Mouse (Mus musculus): Measurements from ENCODE around the gene Cabp7. TPM values are rescaled to one million over a fixed set of nuclear protein-coding genes. Genes with fewer than 3 reads are reported as not detected.
A peak's percentile ranks its signal among the peaks of the same experiment; 100 is the strongest.
"Not testable (repeated sequence)": the region's sequence is repeated elsewhere in the genome, so short reads cannot be mapped to it uniquely, and the experiment has no call there.

Cabp7 gene
- polyA plus RNA-seq, 1 experiment from 2014 or later, result 0.15 TPM

DNA sequence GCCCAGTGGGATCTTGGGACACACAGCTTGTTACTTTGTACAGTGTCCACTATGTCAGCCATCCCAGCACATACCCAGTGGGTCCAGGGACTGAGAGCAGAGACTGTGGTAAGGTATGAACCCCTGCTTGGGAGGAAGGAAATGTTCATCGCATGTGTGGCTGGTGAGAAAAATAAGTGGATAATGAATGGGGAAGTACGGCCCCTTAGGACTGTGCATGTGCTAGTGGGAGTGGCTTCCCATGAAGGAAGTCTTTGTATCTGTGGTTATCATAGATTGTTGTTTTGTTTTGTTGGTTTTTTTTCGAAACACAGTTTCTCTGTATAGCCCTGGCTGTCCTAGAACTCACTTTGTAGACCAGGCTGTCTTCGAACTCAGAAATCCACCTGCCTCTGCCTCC lies 31.9 kb downstream of the Cabp7 start:
- ATAC-seq (ENCODE audit: low read depth) (no peak), DNase-seq (ENCODE audit: low spot score) (no peak)
- no peaks in the 10 kb centered on the region; the same call in 1 of the 2 replicates for H3K4me1 ChIP-seq (ENCODE audit: control insufficient read depth, insufficient read depth, low read length)
- no peak overlapping the region for H3K9ac ChIP-seq (ENCODE audit: low read depth, low read length)
- H3K9me3 ChIP-seq (ENCODE audit: control insufficient read depth, low read length), result no peaks in the 10 kb centered on the region
- H3K36me3 ChIP-seq (ENCODE audit: control insufficient read depth, insufficient read depth, low read length), result no peaks in the 10 kb centered on the region
- H3K4me2 ChIP-seq (ENCODE audit: low read depth, low read length), result no peak overlapping the region
- no peak overlapping the region for H3K4me3 ChIP-seq (ENCODE audit: low read depth, low read length)
- WGBS, result 79% methylated on average over 4 of the region's 4 CpGs
- H3K27me3 ChIP-seq (replicated peaks; ENCODE audit: control insufficient read depth, insufficient read depth, low read length), result no peaks in the 10 kb centered on the region
- no peak overlapping the region for H3K27ac ChIP-seq (replicated peaks; ENCODE audit: low read depth, low read length)

DNA sequence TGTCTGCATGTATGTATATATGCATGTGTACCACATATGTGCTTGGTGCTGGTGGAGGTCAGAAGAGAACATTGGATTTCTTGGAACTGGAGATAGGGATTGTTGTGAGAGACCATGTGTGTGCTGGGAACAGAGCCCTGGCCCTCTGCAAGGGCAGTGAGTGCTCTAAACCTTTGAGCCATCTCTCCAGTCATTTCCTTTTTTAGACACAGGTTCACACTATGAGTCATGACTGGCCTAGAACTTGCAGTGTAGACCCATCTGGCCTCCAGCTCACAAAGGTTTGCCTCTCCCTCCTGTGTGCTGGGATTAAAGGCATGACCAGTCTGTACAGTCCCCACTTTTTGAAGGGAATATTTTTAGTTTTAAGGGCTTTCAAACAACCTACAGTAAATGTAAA lies 33.8 kb downstream of the Cabp7 start:
- DNase-seq (ENCODE audit: low spot score), result no peak
- Histone ChIP-seq H3K4me2 (ENCODE audit: low read depth, low read length) (no peak overlapping the region), H3K4me1 (ENCODE audit: control insufficient read depth, insufficient read depth, low read length) (no peaks in the 10 kb centered on the region), H3K9ac (ENCODE audit: low read depth, low read length) (no peak overlapping the region), H3K27me3 (replicated peaks; ENCODE audit: control insufficient read depth, insufficient read depth, low read length) (no peaks in the 10 kb centered on the region), H3K4me3 (ENCODE audit: low read depth, low read length) (no peak overlapping the region), H3K27ac (replicated peaks; ENCODE audit: low read depth, low read length) (no peak overlapping the region), H3K36me3 (ENCODE audit: control insufficient read depth, insufficient read depth, low read length) (no peaks in the 10 kb centered on the region), H3K9me3 (ENCODE audit: control insufficient read depth, low read length) (no peaks in the 10 kb centered on the region)
- ATAC-seq (ENCODE audit: low read depth), result no peak

DNA sequence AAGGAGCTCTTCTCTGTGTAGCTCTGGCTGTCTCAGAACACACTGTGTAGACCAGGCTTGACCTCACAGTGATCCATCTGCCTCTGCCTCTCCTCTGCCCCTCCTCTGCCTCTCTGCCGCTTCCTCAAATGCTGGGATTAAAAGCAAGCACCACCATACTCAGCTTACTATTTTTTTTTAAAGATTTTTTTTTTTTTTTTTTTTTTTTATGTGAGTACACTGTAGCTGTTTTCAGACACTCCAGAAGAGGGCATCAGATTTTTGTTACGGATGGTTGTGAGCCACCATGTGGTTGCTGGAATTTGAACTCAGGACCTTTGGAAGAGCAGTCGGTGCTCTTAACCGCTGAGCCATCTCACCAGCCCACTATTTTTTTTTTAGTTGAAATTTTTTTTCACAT lies 36.4 kb downstream of the Cabp7 start:
- not testable (repeated sequence) for DNase-seq (ENCODE audit: low spot score); H3K36me3 ChIP-seq (ENCODE audit: control insufficient read depth, insufficient read depth, low read length); H3K9me3 ChIP-seq (ENCODE audit: control insufficient read depth, low read length); ATAC-seq (ENCODE audit: low read depth); H3K9ac ChIP-seq (ENCODE audit: low read depth, low read length); H3K4me2 ChIP-seq (ENCODE audit: low read depth, low read length); H3K27ac ChIP-seq (replicated peaks; ENCODE audit: low read depth, low read length); H3K4me1 ChIP-seq (ENCODE audit: control insufficient read depth, insufficient read depth, low read length); H3K4me3 ChIP-seq (ENCODE audit: low read depth, low read length); H3K27me3 ChIP-seq (replicated peaks; ENCODE audit: control insufficient read depth, insufficient read depth, low read length)
- 81% methylated on average over 4 of the region's 4 CpGs for WGBS

DNA sequence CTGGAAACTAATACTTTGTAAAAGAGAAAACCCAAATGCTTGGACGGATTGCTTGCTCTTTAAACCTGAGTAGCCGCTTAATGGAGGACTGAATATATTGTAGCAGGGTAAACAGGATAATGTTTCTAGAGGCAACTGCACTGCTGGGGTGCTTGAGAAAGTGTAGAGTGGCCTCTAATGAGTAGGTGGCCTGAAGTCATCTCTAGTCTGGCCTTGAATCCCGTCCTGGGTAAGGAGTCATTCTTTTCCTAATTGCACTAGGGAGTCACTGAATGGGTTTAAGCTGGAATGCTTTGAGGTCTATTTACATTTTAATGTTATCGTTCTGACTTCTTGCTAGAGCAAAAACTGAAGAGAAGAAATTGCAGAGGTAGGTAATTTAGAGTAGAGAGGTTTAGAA lies 41.4 kb downstream of the Cabp7 start:
- Histone ChIP-seq H3K4me2 (ENCODE audit: low read depth, low read length) (peak overlapping the region; percentile 82), H3K4me3 (ENCODE audit: low read depth, low read length) (peak overlapping the region; percentile 56), H3K9ac (ENCODE audit: low read depth, low read length) (peak overlapping the region; percentile 71), H3K9me3 (ENCODE audit: control insufficient read depth, low read length) (no peaks in the 10 kb centered on the region), H3K27me3 (replicated peaks; ENCODE audit: control insufficient read depth, insufficient read depth, low read length) (no peaks in the 10 kb centered on the region), H3K36me3 (ENCODE audit: control insufficient read depth, insufficient read depth, low read length) (peaks cover 13% of the 10 kb centered on the region), H3K27ac (replicated peaks; ENCODE audit: low read depth, low read length) (no peak overlapping the region), H3K4me1 (ENCODE audit: control insufficient read depth, insufficient read depth, low read length) (peaks cover 7% of the 10 kb centered on the region; the same call in 1 of the 2 replicates)
- ATAC-seq (ENCODE audit: low read depth) (no peak), DNase-seq (ENCODE audit: low spot score) (no peak)
- 6% methylated on average over 4 of the region's 4 CpGs for WGBS

DNA sequence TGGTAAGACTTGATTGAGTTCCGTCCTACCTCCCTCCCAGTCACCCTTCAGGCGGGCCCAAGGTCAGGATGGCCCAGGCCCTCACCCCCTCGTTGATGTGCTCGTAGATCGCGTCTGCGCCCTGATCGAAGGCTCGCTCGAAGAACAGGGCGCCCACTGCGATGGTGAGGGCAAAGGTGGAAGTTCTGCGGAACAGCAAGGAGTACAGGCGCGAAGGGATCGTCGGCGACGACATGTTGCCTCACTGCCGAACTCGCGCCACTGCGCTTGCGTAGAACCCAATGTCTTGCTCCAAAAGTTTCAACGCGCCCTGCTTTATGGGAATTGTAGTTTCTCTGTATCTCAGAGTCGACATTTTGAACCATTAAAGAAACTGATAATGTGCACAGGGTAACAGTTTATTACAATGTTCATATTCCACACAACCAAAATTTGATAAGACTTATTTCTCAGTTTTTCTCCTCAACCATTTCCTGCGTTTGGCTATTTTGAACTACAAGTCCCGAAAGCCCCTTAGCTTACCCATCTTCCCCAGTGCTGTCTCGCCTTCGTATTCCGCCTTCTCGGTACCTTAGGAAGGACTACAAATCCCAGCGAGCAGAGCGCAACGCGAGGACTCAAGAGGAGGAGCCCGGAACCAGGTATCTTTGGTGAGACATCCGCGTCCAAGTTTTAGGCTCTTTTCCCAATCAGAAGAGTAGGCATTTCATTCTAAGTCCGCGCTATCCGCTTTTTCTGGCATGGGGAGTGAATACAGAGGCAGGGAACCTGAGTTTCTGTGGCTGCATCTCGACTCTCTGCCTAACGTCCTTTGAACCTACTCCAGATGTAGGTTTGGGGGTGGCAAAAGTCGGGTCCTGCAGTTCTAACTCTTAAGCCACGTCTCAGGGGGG lies 42.3 kb downstream of the Cabp7 start, which contains the start of the genes Uqcr10 and Zmat5:
Gene Uqcr10 (minus strand): TSS at position 271 of the 893 bp plus-strand sequence.
Gene Zmat5 (plus strand): TSS at position 607 of the 893 bp plus-strand sequence.
- WGBS, result under 1% methylated on average over 47 of the region's 47 CpGs
- DNase-seq (ENCODE audit: low spot score) (peak; percentile 99), ATAC-seq (ENCODE audit: low read depth) (peak; percentile 99)
- H3K36me3 ChIP-seq (ENCODE audit: control insufficient read depth, insufficient read depth, low read length), result peaks cover 13% of the 10 kb centered on the region
- H3K4me3 ChIP-seq (ENCODE audit: low read depth, low read length), result peak within 1 kb of the TSS; percentile 56
- no peaks in the 10 kb centered on the region for H3K27me3 ChIP-seq (replicated peaks; ENCODE audit: control insufficient read depth, insufficient read depth, low read length)
- H3K9ac ChIP-seq (ENCODE audit: low read depth, low read length), result peak within 1 kb of the TSS; percentile 71
- no peaks in the 10 kb centered on the region for H3K9me3 ChIP-seq (ENCODE audit: control insufficient read depth, low read length)
- H3K4me1 ChIP-seq (ENCODE audit: control insufficient read depth, insufficient read depth, low read length), result peaks cover 7% of the 10 kb centered on the region; the same call in 1 of the 2 replicates
- H3K4me2 ChIP-seq (ENCODE audit: low read depth, low read length), result peak within 1 kb of the TSS; percentile 82
- H3K27ac ChIP-seq (replicated peaks; ENCODE audit: low read depth, low read length), result peak within 1 kb of the TSS; percentile 42; the same call in 1 of the 2 replicates

DNA sequence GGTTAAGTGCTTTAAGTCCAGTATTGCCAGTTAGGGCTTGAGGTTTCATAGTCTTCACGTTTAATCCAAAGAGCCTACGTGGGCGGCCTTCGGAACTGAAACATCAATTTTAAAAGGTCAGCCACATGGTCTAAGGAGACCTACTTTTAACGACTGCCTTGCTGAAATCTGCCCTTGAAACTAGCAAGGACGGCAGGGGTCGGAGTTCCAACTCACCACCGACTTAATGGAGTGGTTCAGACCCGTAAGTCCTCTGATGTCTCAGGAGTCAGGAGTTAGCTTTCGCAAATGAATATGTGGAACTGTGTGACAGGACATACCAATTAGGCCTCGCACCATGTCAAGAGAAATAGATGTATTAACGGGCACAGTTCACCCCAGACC lies 42.9 kb downstream of the Cabp7 start:
- ATAC-seq (ENCODE audit: low read depth) (0 out of 2 replicates have a peak, but pooled peaks have one; percentile 0), DNase-seq (ENCODE audit: low spot score) (no peak)
- H3K9ac ChIP-seq (ENCODE audit: low read depth, low read length), result peak overlapping the region; percentile 71
- H3K36me3 ChIP-seq (ENCODE audit: control insufficient read depth, insufficient read depth, low read length), result peaks cover 13% of the 10 kb centered on the region
- no peak overlapping the region for H3K27ac ChIP-seq (replicated peaks; ENCODE audit: low read depth, low read length)
- no peaks in the 10 kb centered on the region for H3K27me3 ChIP-seq (replicated peaks; ENCODE audit: control insufficient read depth, insufficient read depth, low read length)
- H3K9me3 ChIP-seq (ENCODE audit: control insufficient read depth, low read length), result no peaks in the 10 kb centered on the region
- H3K4me2 ChIP-seq (ENCODE audit: low read depth, low read length), result peak overlapping the region; percentile 82
- WGBS, result 7% methylated on average over 12 of the region's 12 CpGs
- peaks cover 7% of the 10 kb centered on the region; the same call in 1 of the 2 replicates for H3K4me1 ChIP-seq (ENCODE audit: control insufficient read depth, insufficient read depth, low read length)
- H3K4me3 ChIP-seq (ENCODE audit: low read depth, low read length), result peak overlapping the region; percentile 56

DNA sequence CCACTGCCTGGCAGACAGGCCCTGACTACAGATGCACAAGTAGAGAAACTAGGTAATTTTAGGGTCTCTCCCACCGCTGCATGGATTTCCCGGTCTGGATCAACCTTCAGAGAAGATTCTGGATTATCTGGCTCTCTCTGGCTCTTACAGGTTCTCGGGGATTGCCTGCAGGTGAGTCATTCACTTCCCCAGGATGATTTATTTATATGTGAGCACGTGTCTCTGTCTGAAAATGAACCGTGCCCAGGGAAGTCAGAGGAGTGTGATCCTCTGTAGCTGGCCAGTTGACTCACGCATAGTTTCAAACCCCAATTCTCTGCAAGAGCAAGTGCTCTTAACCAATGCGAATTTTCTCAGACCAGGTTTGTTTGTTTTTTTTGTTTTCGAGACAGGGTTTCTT lies 45.9 kb downstream of the Cabp7 start:
- Histone ChIP-seq H3K9me3 (ENCODE audit: control insufficient read depth, low read length) (no peaks in the 10 kb centered on the region), H3K27me3 (replicated peaks; ENCODE audit: control insufficient read depth, insufficient read depth, low read length) (no peaks in the 10 kb centered on the region), H3K9ac (ENCODE audit: low read depth, low read length) (no peak overlapping the region), H3K27ac (replicated peaks; ENCODE audit: low read depth, low read length) (no peak overlapping the region), H3K36me3 (ENCODE audit: control insufficient read depth, insufficient read depth, low read length) (peaks cover 13% of the 10 kb centered on the region), H3K4me3 (ENCODE audit: low read depth, low read length) (no peak overlapping the region), H3K4me2 (ENCODE audit: low read depth, low read length) (no peak overlapping the region), H3K4me1 (ENCODE audit: control insufficient read depth, insufficient read depth, low read length) (peaks cover 7% of the 10 kb centered on the region; the same call in 1 of the 2 replicates)
- DNase-seq (ENCODE audit: low spot score) (no peak), ATAC-seq (ENCODE audit: low read depth) (no peak)
- WGBS, result 83% methylated on average over 8 of the region's 8 CpGs

DNA sequence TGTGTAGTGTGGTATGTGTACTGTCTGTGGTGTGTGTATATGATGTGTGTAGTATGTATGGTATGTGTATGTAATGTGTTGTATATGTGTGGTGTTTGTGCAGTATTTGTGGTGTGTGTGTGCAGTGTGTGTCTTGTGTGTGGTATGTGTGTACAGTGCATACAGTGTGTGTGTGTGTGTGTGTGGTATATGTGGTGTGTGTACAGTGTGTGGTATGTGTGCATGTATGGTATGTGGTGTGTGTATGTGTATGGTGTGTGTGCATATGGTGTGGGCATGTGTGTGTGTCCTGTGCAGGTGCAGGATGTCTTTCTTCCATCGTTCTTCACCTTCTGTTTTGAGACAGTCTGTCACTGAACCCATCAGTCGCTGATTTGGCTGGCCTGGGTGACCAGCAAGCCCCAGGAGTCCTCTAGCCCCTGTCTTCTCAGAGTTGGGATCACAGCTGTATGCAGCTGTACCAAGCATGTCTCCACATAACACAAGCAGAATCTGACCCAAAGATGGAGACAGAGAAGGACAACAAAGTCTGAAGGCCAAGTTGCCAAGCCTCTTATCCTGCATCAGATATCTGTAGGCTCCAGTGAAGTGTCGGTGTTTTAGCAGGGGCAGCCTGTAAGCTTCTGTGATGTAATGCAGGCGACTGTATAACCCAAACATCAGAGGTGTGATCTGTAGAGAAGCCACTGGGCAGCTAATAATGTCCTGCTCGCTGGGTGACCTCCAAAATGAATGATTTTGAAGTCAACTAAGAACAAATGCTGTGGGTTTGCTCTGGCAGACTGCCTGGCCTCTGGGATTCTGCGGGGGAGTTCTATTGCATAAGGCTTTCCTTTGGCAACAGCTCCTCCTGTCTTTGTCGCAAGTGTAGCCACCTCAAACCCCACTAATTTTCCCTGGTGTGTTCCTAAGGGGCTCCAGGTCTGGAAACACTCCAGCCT lies 49.3 kb downstream of the Cabp7 start:
- no peak for ATAC-seq (ENCODE audit: low read depth)
- WGBS, result 43% methylated on average over 7 of the region's 7 CpGs
- Histone ChIP-seq H3K9me3 (ENCODE audit: control insufficient read depth, low read length) (no peaks in the 10 kb centered on the region), H3K9ac (ENCODE audit: low read depth, low read length) (no peak overlapping the region), H3K27ac (replicated peaks; ENCODE audit: low read depth, low read length) (no peak overlapping the region), H3K4me1 (ENCODE audit: control insufficient read depth, insufficient read depth, low read length) (no peaks in the 10 kb centered on the region), H3K36me3 (ENCODE audit: control insufficient read depth, insufficient read depth, low read length) (peaks cover 13% of the 10 kb centered on the region), H3K4me3 (ENCODE audit: low read depth, low read length) (no peak overlapping the region), H3K27me3 (replicated peaks; ENCODE audit: control insufficient read depth, insufficient read depth, low read length) (no peaks in the 10 kb centered on the region), H3K4me2 (ENCODE audit: low read depth, low read length) (no peak overlapping the region)
- peak; percentile 82 for DNase-seq (ENCODE audit: low spot score)
